Mouse (Mus musculus) limb, embryonic 13.5 days (tissue): ENCODE measurements at regions not wholly inside any gene's neighbourhood (a gene's known extent, or its start where the extent isn't known, plus 50 kb on each side); places are given as distances from the start of the nearest gene placed in this dataset.

Source experiments
- ATAC-seq: fragments of 200-750 bp; cut with Nextera tagmentation; 2 replicates; pipeline ENCODE4 v1.8.0; 2017; ENCODE audit warnings: low read depth, moderate number of reproducible peaks, moderate TSS enrichment; ENCODE audit not compliant: low FRiP score
- H3K27ac ChIP-seq: fragments of 300-500 bp; sonication (generic); 2 replicates; pipeline ENCODE4 v1.5.1; 2015; ENCODE audit warnings: inconsistent platforms, mild to moderate bottlenecking, moderate library complexity
- H3K27me3 ChIP-seq: fragments of 300-500 bp; sonication (generic); 2 replicates; pipeline ENCODE4 v1.6.1; 2015; ENCODE audit warnings: mild to moderate bottlenecking, inconsistent platforms
- H3K36me3 ChIP-seq: fragments of 300-500 bp; sonication (generic); 2 replicates; pipeline ENCODE4 v1.6.1; 2015; ENCODE audit warnings: inconsistent platforms, mild to moderate bottlenecking, moderate library complexity
- H3K4me1 ChIP-seq: fragments of 300-500 bp; sonication (generic); 2 replicates; pipeline ENCODE4 v1.6.1; 2015; ENCODE audit warnings: inconsistent platforms
- H3K4me2 ChIP-seq: fragments of 300-500 bp; sonication (generic); replicated peaks from 2 replicates; pipeline ENCODE4 v1.6.1; 2015; ENCODE audit warnings: inconsistent platforms, mild to moderate bottlenecking, moderate library complexity
- H3K4me3 ChIP-seq: fragments of 300-500 bp; sonication (generic); 2 replicates; pipeline ENCODE4 v1.5.1; 2015; ENCODE audit warnings: moderate library complexity, mild to moderate bottlenecking, inconsistent platforms
- H3K9ac ChIP-seq: fragments of 300-500 bp; sonication (generic); 2 replicates; pipeline ENCODE4 v1.6.1; 2015; ENCODE audit warnings: mild to moderate bottlenecking, inconsistent platforms
- H3K9me3 ChIP-seq: fragments of 300-500 bp; sonication (generic); 2 replicates; pipeline ENCODE4 v1.6.1; 2016; ENCODE audit warnings: inconsistent platforms
- WGBS: fragments of 180-500 bp; shearing (Covaris S2); methylation state at CpG from one replicate; pipeline ENCODE4 v1.1.7; 2015; 5-methylcytosine and 5-hydroxymethylcytosine counted together

DNA sequence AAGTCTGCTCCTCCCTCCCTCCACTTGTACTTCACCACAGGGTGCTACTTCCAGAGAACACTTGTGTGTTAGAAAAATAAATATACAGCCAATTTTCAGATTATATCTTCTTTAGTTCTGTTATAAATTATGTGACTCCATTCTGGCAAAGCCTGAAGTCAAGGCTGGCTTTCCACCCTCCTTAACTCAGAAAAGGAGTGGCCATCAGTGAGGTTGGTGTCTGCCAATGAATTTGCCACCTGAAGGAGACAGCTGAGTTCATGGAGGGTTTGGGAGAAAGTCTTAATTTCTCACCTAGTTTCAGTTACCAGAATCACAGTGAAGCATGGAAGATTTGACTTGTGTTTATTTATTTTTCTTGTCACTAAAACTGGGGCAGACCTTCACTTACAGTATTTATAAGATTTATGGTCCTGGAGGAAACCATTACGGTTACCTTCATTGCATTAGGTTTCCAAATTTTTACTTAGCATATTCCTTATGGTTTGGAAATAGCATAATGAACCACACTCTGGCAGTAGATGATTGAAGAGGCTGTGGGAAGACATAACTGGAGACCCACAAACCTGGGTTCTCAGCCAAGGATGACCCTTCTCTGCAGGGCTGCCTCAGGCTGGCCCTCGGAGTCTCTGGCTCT is 186.4 kb downstream of the Pten start:
- no peaks in the 10 kb centered on the region for H3K4me1 ChIP-seq
- no peak for ATAC-seq
- H3K9me3 ChIP-seq = no peaks in the 10 kb centered on the region
- H3K4me3 ChIP-seq = no peak overlapping the region
- 83% methylated on average over 2 of the region's 2 CpGs for whole genome bisulfite sequencing
- H3K4me2 ChIP-seq = no peak overlapping the region
- no peaks in the 10 kb centered on the region for H3K36me3 ChIP-seq
- H3K9ac ChIP-seq = no peak overlapping the region
- H3K27ac ChIP-seq = no peak overlapping the region
- H3K27me3 ChIP-seq = no peaks in the 10 kb centered on the region

DNA sequence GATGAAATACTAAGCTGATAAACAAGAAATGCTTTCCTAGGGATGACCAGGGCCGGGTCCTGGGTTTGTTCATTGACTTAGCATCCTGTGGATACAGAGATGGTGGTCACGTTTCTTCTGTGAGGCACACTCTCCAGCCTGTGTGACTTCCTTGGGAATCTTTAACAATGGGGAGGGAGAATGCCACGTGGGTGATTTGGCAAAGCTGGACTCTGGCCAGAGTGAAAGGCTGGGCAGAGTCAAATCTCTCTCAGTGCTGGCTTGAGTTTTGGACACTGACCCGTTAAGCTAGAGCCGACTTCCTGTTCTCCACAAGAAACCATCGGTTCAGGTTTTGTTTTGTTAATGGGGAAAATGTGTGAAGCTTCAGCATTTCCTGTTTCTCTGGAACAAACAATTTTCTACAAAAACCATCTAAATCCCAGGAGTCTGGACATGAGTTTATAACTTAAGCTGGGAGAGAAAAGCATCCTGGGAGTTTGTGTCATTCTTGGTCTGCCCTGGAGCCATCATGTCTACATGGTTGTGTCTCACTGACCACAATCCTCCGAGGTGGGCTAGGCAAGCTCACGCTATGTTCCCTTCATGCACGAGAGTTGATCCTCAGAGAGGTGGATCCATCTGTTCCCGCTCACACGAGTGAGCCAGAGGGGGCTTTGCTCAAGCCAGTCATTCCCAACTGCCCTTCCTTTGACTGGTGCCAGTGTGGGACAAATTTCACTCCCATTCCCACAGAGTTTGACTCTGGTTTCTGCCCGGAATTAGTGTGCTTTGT is 190.0 kb downstream of the Pten start:
- Histone ChIP-seq H3K27me3 (no peaks in the 10 kb centered on the region), H3K9me3 (no peaks in the 10 kb centered on the region), H3K27ac (no peak overlapping the region), H3K9ac (no peak overlapping the region), H3K4me2 (no peak overlapping the region), H3K4me3 (no peak overlapping the region), H3K36me3 (no peaks in the 10 kb centered on the region), H3K4me1 (no peaks in the 10 kb centered on the region)
- WGBS = 65% methylated on average over 12 of the region's 12 CpGs
- no peak for ATAC-seq

DNA sequence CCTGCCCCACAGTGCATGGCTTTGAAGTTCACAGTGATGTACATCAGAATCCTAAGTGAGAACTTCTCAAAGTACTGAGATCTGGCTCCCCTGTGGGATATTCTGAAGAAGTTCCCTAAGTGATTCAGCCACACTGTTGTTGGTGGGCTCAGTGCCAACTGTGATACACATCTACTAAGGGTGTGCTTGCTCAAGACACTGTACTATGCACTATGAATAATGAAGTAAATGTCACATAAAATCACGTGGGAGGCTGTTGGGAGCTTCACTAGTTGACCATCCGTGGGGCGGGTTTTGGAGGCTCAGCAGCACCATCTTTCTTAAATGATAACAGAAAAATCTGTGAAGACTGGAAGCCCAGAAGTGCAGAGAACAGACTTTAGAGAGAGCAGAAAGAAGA is 193.0 kb downstream of the Pten start:
- H3K4me2 ChIP-seq = no peak overlapping the region
- H3K27me3 ChIP-seq = no peaks in the 10 kb centered on the region; the same call in 1 of the 2 replicates
- ATAC-seq = no peak
- H3K27ac ChIP-seq = no peak overlapping the region
- no peaks in the 10 kb centered on the region; the same call in 1 of the 2 replicates for H3K4me1 ChIP-seq
- H3K9me3 ChIP-seq = no peaks in the 10 kb centered on the region
- H3K4me3 ChIP-seq = no peak overlapping the region
- H3K36me3 ChIP-seq = no peaks in the 10 kb centered on the region
- no peak overlapping the region for H3K9ac ChIP-seq
- WGBS = 82% methylated on average over 3 of the region's 3 CpGs

- WGBS = 91% methylated on average over 1 of the region's 1 CpGs
- no peaks in the 10 kb centered on the region for H3K36me3 ChIP-seq
- no peak for ATAC-seq
- H3K9me3 ChIP-seq = no peaks in the 10 kb centered on the region
- no peak overlapping the region for H3K9ac ChIP-seq
- no peak overlapping the region for H3K4me2 ChIP-seq
- H3K27ac ChIP-seq = no peak overlapping the region
- peaks cover 2% of the 10 kb centered on the region; the same call in 1 of the 2 replicates for H3K27me3 ChIP-seq
- H3K4me1 ChIP-seq = peaks cover 2% of the 10 kb centered on the region; the same call in 1 of the 2 replicates
- no peak overlapping the region for H3K4me3 ChIP-seq
Measured at GRCm38 (mm10) chr19:32950794-32951193, 193.5 kb downstream of the Pten start.

DNA sequence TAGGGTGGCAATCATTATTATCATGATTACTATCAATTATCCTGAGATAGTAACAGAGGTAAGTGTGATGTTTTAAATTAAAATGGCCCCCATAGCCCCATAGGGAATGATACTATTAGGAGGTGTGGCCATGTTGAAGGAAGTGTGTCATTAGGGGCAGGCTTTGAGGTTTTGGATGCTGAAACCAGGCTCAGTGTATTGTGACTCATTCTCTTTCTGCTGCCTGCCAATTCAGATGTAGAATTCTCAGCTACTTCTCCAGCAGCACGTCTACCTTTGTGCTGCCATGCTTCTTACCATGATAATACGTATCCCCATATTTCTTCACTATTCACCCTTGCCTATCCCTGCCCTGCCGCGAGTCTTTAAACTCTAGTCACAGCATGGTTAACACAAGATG is 195.1 kb downstream of the Pten start:
- 87% methylated on average over 4 of the region's 4 CpGs for WGBS
- Histone ChIP-seq H3K27ac (no peak overlapping the region), H3K36me3 (no peaks in the 10 kb centered on the region), H3K9ac (no peak overlapping the region), H3K4me1 (peaks cover 12% of the 10 kb centered on the region; the same call in 1 of the 2 replicates), H3K4me2 (no peak overlapping the region), H3K9me3 (no peaks in the 10 kb centered on the region), H3K4me3 (no peak overlapping the region), H3K27me3 (peaks cover 3% of the 10 kb centered on the region; the same call in 1 of the 2 replicates)
- no peak for ATAC-seq

GRCm38 (mm10) chr19:32952928-32953687 is 195.8 kb downstream of the Pten start:
- peaks cover 7% of the 10 kb centered on the region for H3K27me3 ChIP-seq
- H3K27ac ChIP-seq = no peak overlapping the region
- H3K9me3 ChIP-seq = no peaks in the 10 kb centered on the region
- H3K4me2 ChIP-seq = no peak overlapping the region
- H3K9ac ChIP-seq = no peak overlapping the region
- H3K36me3 ChIP-seq = no peaks in the 10 kb centered on the region
- peaks cover 12% of the 10 kb centered on the region; the same call in 1 of the 2 replicates for H3K4me1 ChIP-seq
- 66% methylated on average over 11 of the region's 11 CpGs for WGBS
- no peak for ATAC-seq
- no peak overlapping the region for H3K4me3 ChIP-seq

DNA sequence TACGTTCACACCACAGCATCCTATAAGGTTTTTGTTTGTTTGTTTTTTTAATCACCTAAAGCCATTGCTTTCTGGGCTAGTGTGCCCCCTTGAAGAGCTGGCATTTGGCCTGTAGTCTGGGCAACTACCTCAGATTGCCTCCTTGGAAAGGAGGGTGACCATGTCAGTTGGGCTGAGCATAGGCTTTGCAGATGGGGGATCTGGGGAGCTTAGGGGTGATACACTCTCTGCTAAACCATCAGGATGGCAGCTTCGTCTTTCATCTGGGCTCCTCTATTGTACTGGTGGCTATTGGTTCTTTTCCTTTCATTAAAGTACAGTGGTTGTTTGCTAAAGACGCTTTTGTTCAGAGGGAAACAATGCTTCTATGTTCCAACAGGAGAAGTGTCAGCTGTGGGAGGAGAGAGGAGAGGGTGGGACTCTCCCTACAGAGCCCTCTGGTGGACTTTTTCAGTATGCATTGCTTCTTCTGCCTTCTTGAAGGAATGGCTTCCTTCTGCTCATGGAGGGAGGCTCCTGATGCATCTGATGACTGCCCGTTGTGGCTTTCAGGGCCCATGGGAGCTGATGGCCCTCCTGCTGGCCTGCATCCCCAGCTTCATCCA is 196.8 kb downstream of the Pten start:
- peak; percentile 25; the same call in 1 of the 2 replicates for ATAC-seq
- no peak overlapping the region for H3K4me2 ChIP-seq
- no peak overlapping the region for H3K4me3 ChIP-seq
- WGBS = 49% methylated on average over 4 of the region's 4 CpGs
- no peaks in the 10 kb centered on the region for H3K9me3 ChIP-seq
- H3K36me3 ChIP-seq = no peaks in the 10 kb centered on the region
- H3K4me1 ChIP-seq = peaks cover 12% of the 10 kb centered on the region; the same call in 1 of the 2 replicates
- H3K27ac ChIP-seq = no peak overlapping the region
- no peak overlapping the region for H3K9ac ChIP-seq
- H3K27me3 ChIP-seq = peaks cover 11% of the 10 kb centered on the region

DNA sequence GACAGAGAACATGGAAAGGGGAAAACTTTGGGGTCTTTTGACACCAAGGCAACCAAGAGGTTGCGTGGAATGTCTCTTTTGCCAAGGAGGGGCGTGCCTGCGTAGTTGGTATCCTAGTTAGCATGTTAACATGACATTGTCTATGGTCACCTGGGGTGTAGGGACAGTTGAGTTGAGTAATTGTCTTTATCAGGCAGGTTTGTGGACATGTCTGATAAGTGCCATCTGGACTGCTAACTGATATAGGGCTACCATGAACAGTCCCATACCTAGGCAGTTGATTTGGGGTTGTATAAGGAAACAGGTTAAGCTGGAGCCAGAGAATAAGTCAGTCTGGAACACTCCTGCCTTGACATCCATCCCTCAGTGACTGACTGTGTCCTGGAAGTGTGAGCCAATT is 197.6 kb downstream of the Pten start:
- no peak overlapping the region for H3K4me2 ChIP-seq
- peaks cover 14% of the 10 kb centered on the region for H3K27me3 ChIP-seq
- H3K36me3 ChIP-seq = no peaks in the 10 kb centered on the region
- no peak overlapping the region for H3K4me3 ChIP-seq
- H3K9me3 ChIP-seq = no peaks in the 10 kb centered on the region
- H3K9ac ChIP-seq = no peak overlapping the region
- no peak overlapping the region for H3K27ac ChIP-seq
- H3K4me1 ChIP-seq = peaks cover 12% of the 10 kb centered on the region; the same call in 1 of the 2 replicates
- WGBS = 96% methylated on average over 3 of the region's 3 CpGs
- no peak for ATAC-seq

DNA sequence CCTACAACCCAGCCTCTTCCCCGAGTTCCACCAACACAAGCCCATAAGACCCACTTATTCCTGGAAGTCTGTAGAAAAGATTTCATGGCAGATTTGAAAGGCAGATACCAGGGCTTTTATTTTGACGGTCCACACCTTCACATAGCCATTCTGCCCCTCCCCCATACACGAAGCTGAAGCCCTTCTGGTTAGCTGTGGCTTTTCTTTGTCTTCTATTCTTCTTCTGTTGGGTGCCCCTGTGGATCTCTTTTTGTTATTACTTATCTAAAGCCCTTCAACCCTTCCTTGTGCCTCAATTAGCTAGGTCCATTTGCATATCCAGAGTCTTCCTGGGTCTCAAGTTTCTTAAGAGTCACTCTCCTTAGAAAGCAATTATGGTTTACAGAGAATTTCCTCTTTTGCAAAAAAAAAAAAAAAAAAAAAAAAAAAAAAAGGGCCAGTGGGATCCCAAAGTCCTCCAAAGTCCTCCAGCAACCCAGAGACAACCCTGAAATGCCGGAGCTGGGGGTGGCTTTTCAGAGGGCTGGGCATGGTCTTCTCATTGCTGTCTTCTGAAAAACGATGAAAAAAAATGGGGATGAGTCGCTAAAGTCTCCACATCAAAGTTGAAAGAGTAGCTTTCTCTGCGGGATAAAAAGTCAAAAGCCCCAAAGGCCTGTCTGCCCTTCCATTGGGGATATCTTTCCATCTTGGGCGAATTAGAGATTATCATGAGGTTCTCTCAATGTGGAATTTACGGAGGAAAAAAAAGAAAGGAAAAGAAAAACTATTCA is 199.0 kb downstream of the Pten start:
- WGBS = 7% methylated on average over 9 of the region's 9 CpGs
- Histone ChIP-seq H3K4me3 (peak overlapping the region; percentile 25), H3K27me3 (peaks cover 16% of the 10 kb centered on the region), H3K9ac (no peak overlapping the region), H3K4me1 (peaks cover 12% of the 10 kb centered on the region; the same call in 1 of the 2 replicates), H3K9me3 (no peaks in the 10 kb centered on the region), H3K27ac (no peak overlapping the region), H3K36me3 (no peaks in the 10 kb centered on the region), H3K4me2 (peak overlapping the region; percentile 59)
- no peak for ATAC-seq

- ATAC-seq = 0 out of 2 replicates have a peak, but pooled peaks have one; percentile 28
- Histone ChIP-seq H3K4me2 (peak overlapping the region; percentile 59), H3K9ac (no peak overlapping the region), H3K4me1 (peaks cover 12% of the 10 kb centered on the region; the same call in 1 of the 2 replicates), H3K4me3 (peak overlapping the region; percentile 25), H3K27me3 (peaks cover 16% of the 10 kb centered on the region), H3K27ac (no peak overlapping the region), H3K9me3 (no peaks in the 10 kb centered on the region), H3K36me3 (no peaks in the 10 kb centered on the region)
- WGBS = 3% methylated on average over 13 of the region's 13 CpGs
Measured at GRCm38 (mm10) chr19:32956916-32957558, 199.7 kb downstream of the Pten start.

- no peak overlapping the region for H3K27ac ChIP-seq
- no peak overlapping the region for H3K4me3 ChIP-seq
- 89% methylated on average over 4 of the region's 4 CpGs for WGBS
- H3K36me3 ChIP-seq = no peaks in the 10 kb centered on the region
- peaks cover 16% of the 10 kb centered on the region for H3K27me3 ChIP-seq
- no peak for ATAC-seq
- H3K4me2 ChIP-seq = no peak overlapping the region
- H3K4me1 ChIP-seq = peaks cover 12% of the 10 kb centered on the region; the same call in 1 of the 2 replicates
- H3K9me3 ChIP-seq = no peaks in the 10 kb centered on the region
- no peak overlapping the region for H3K9ac ChIP-seq
Measured at GRCm38 (mm10) chr19:32958276-32958675, 201.0 kb downstream of the Pten start.
